Mouse (Mus musculus): ENCODE results near the gene Rexo4.

DNA sequence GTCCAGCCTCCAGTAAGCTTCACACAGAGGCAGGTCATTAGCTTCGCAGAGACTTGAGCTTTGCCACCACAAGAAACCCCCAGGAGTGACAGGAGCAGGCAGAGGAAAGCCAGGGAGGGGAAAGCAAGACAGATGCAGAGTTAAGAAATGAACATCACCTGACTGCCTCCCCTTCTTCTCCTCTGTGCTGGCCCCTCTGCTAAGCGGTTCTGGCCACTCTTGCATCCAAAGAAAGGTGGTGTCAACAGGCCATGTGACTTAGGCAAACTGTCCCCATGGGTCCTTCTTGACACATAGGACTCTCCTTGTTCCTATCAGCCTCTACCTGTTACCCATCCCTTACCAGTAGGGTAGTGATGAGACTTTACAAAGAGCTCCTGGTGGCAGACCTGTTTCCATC is 58.2 kb downstream of the Rexo4 start:
- no peak for TF ChIP-seq CTCF (IDR thresholded peaks at IDR 0.05)
- TF ChIP-seq EP300 (IDR thresholded peaks at IDR 0.05) = no peak

Measured in lung, postnatal 0 days (tissue).